Mouse (Mus musculus) large intestine, adult 2 months (tissue): Measurements from ENCODE around the gene Csad. TPM values are rescaled to one million over a fixed set of nuclear protein-coding genes. Genes with fewer than 3 reads are reported as not detected.
"Not testable (repeated sequence)": the region's sequence is repeated elsewhere in the genome, so short reads cannot be mapped to it uniquely, and the experiment has no call there.

Experiments used
- DNase-seq: peaks from one replicate; pipeline ENCODE4 v3.0.0-alpha.2; 2012; ENCODE audit warnings: low read depth, low spot score
- WGBS: fragments of 180-500 bp; shearing (Covaris S2); methylation state at CpG from one replicate; pipeline ENCODE4 v1.1.7; 2018; 5-methylcytosine and 5-hydroxymethylcytosine counted together
- polyA plus RNA-seq: library from polyadenylated mRNA; depleted of rRNA; stranded (reverse); fragments of >200 nt; gene quantifications from 2 replicates; pipeline ENCODE4 v1.2.3, GENCODE M21; 2012

Csad gene
- polyA plus RNA-seq, 1 experiment, result 18.9 TPM

GRCm38 (mm10) chr15:102175736-102176319 lies 28.7 kb downstream of the Csad start:
- 82% methylated on average over 16 of the region's 16 CpGs for WGBS
- DNase-seq, result no peak

GRCm38 (mm10) chr15:102173581-102173980 lies 30.9 kb downstream of the Csad start:
- 31% methylated on average over 3 of the region's 3 CpGs for WGBS
- DNase-seq, result peak; percentile 79

GRCm38 (mm10) chr15:102169064-102169463 lies 35.5 kb downstream of the Csad start:
- WGBS, result 72% methylated on average over 2 of the region's 2 CpGs
- no peak for DNase-seq

- WGBS, result 29% methylated on average over 6 of the region's 6 CpGs
- no peak for DNase-seq
These were observed 36.9 kb downstream of the Csad start for GRCm38 (mm10) chr15:102167620-102168021.

GRCm38 (mm10) chr15:102165468-102166100 lies 38.9 kb downstream of the Csad start:
- WGBS, result 53% methylated on average over 6 of the region's 6 CpGs
- DNase-seq, result no peak

- 47% methylated on average over 3 of the region's 3 CpGs for WGBS
- no peak for DNase-seq
These were observed 40.4 kb downstream of the Csad start for GRCm38 (mm10) chr15:102163900-102164693.

- WGBS, result 78% methylated on average over 27 of the region's 27 CpGs
- DNase-seq, result no peak
These were observed 44.0 kb downstream of the Csad start for GRCm38 (mm10) chr15:102160415-102161060.

- 63% methylated on average over 20 of the region's 20 CpGs for WGBS
- no peak for DNase-seq
These were observed 47.7 kb downstream of the Csad start for GRCm38 (mm10) chr15:102156836-102157235.

GRCm38 (mm10) chr15:102155006-102155405 lies 49.5 kb downstream of the Csad start:
- 92% methylated on average over 6 of the region's 6 CpGs for WGBS
- DNase-seq, result not testable (repeated sequence)

- DNase-seq, result no peak
- WGBS, result 53% methylated on average over 4 of the region's 4 CpGs
These were observed 51.9 kb downstream of the Csad start for GRCm38 (mm10) chr15:102152646-102153045.

- no peak for DNase-seq
- 17% methylated on average over 20 of the region's 20 CpGs for WGBS
These were observed 54.0 kb downstream of the Csad start, which contains the start of gene Soat2 for GRCm38 (mm10) chr15:102150301-102151135. Soat2 (plus strand) TSS chr15:102150526.

GRCm38 (mm10) chr15:102149561-102149960 lies 55.0 kb downstream of the Csad start:
- DNase-seq, result no peak
- WGBS, result 36% methylated on average over 4 of the region's 4 CpGs

- WGBS, result 74% methylated on average over 16 of the region's 16 CpGs
- no peak for DNase-seq
These were observed 56.7 kb downstream of the Csad start for GRCm38 (mm10) chr15:102147674-102148402.

- 0% methylated on average over 1 of the region's 1 CpGs for WGBS
- no peak for DNase-seq
These were observed 57.6 kb downstream of the Csad start for GRCm38 (mm10) chr15:102146882-102147281.

GRCm38 (mm10) chr15:102146089-102146488 lies 58.4 kb downstream of the Csad start:
- WGBS, result 89% methylated on average over 5 of the region's 5 CpGs

GRCm38 (mm10) chr15:102145330-102145729 lies 59.2 kb downstream of the Csad start:
- WGBS, result 77% methylated on average over 10 of the region's 10 CpGs
- DNase-seq, result no peak

More at GRCm38 (mm10) chr15:102146089-102146488, 58.4 kb downstream of the Csad start:
- no peak for DNase-seq

- DNase-seq, result no peak
- 44% methylated on average over 19 of the region's 19 CpGs for WGBS
These were observed 59.8 kb downstream of the Csad start for GRCm38 (mm10) chr15:102144726-102145125.

- whole genome bisulfite sequencing, result 45% methylated on average over 22 of the region's 22 CpGs
- no peak for DNase-seq
These were observed 60.2 kb downstream of the Csad start, which contains the start of gene Igfbp6 for GRCm38 (mm10) chr15:102144274-102144711. Igfbp6 (plus strand) TSS chr15:102144362.
